Mouse (Mus musculus): ENCODE data around the gene Ifih1. TPM values are rescaled to one million over a fixed set of nuclear protein-coding genes. Genes with fewer than 3 reads are reported as not detected.

Ifih1 gene
- polyA plus RNA-seq, 1 experiment = 0.07 TPM

DNA sequence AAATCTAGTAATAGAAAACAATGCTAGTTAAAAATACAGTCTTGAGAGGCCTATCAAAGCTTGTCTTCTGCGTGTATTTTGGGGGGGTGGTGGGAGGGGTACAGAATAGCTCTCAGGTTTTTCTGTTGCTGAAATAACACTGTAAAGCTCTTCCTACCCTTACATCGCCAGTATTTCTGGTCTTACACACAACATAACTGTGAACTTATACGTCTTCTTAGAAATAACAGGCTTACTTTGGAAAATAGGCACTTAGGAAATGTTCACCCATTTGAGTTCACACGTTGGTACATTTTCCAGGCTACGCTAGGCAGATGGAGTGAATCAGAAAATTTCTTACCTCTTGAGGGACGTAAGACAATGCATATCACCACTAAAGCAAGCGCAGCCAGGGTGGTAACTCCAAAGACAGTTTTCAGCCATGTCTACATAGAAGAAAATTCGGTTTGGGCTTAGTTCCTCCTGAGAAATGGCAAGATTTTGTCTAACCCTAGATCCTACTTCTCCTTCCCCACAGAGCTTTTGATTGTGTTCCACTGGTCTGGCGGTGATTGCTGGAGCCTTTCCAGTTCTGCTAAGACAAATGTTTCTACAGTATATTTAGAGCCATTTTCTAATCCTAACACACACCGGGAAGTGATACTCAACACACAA, 72.8 kb downstream of the Ifih1 start:
- H3K79me2 ChIP-seq (ENCODE audit: control insufficient read depth, insufficient read depth) = no peaks in the 10 kb centered on the region
- TF ChIP-seq MYOD1 (IDR thresholded peaks at IDR 0.05; ENCODE audit: control insufficient read depth, insufficient read length, low read depth) = no peak
- TF ChIP-seq USF1 (IDR thresholded peaks at IDR 0.05; ENCODE audit: low read depth) = no peak
- no peak for TF ChIP-seq FOSL1 (IDR thresholded peaks at IDR 0.05; ENCODE audit: insufficient read depth, low read length, poor library complexity, severe bottlenecking)
- no peak overlapping the region for H3K4me3 ChIP-seq (ENCODE audit: insufficient read depth, poor library complexity, severe bottlenecking)
- no peaks in the 10 kb centered on the region for H3K79me3 ChIP-seq (ENCODE audit: low read depth)
- no peaks in the 10 kb centered on the region for H3K27me3 ChIP-seq (ENCODE audit: control insufficient read depth, insufficient read depth, insufficient read length)
- H3ac ChIP-seq (ENCODE audit: control insufficient read depth, insufficient read length, low read depth) = no peak overlapping the region
- no peaks in the 10 kb centered on the region for H3K36me3 ChIP-seq (ENCODE audit: control insufficient read depth, insufficient read depth)

DNA sequence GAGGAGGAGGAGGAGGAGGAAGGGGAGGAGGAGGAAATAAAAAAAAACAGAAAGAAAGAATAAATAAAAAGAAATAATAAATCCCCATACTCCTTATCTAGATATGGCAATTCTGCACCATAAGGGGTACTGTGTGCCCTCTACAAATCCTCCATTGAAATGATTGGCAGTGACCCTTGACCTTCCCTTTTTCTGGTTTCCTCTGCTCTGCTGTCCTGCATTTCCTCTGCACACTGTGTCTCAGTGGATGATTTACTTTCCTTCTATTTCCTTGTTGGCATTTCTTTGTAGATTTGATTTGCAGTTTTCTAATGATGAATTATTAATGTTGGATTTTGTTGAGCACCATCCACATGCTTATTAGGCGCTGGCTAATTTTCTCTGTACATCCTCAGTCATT, 81.4 kb downstream of the Ifih1 start:
- TF ChIP-seq USF1 (IDR thresholded peaks at IDR 0.05; ENCODE audit: low read depth) = no peak
- TF ChIP-seq MAX (IDR thresholded peaks at IDR 0.05) = no peak
- no peak for TF ChIP-seq MYOD1 (IDR thresholded peaks at IDR 0.05; ENCODE audit: control insufficient read depth, insufficient read length, low read depth)
- TF ChIP-seq CEBPB (IDR thresholded peaks at IDR 0.05; ENCODE audit: low read depth) = no peak
- TF ChIP-seq FOSL1 (IDR thresholded peaks at IDR 0.05; ENCODE audit: insufficient read depth, low read length, poor library complexity, severe bottlenecking) = no peak
- no peak for TF ChIP-seq CTCF (IDR thresholded peaks at IDR 0.05; ENCODE audit: control insufficient read depth, insufficient read depth, insufficient read length)
- TF ChIP-seq MYOG (IDR thresholded peaks at IDR 0.05; ENCODE audit: control insufficient read depth, extremely low read depth, insufficient read length) = no peak
- H3K79me2 ChIP-seq (ENCODE audit: control insufficient read depth, insufficient read depth) = no peaks in the 10 kb centered on the region
- no peaks in the 10 kb centered on the region for H3K79me3 ChIP-seq (ENCODE audit: low read depth)
- H3K36me3 ChIP-seq (ENCODE audit: control insufficient read depth, insufficient read depth) = no peaks in the 10 kb centered on the region
- H3ac ChIP-seq (ENCODE audit: control insufficient read depth, insufficient read length, low read depth) = no peak overlapping the region
- H3K4me3 ChIP-seq (ENCODE audit: insufficient read depth, poor library complexity, severe bottlenecking) = no peak overlapping the region
- H3K27me3 ChIP-seq (ENCODE audit: control insufficient read depth, insufficient read depth, insufficient read length) = no peaks in the 10 kb centered on the region

DNA sequence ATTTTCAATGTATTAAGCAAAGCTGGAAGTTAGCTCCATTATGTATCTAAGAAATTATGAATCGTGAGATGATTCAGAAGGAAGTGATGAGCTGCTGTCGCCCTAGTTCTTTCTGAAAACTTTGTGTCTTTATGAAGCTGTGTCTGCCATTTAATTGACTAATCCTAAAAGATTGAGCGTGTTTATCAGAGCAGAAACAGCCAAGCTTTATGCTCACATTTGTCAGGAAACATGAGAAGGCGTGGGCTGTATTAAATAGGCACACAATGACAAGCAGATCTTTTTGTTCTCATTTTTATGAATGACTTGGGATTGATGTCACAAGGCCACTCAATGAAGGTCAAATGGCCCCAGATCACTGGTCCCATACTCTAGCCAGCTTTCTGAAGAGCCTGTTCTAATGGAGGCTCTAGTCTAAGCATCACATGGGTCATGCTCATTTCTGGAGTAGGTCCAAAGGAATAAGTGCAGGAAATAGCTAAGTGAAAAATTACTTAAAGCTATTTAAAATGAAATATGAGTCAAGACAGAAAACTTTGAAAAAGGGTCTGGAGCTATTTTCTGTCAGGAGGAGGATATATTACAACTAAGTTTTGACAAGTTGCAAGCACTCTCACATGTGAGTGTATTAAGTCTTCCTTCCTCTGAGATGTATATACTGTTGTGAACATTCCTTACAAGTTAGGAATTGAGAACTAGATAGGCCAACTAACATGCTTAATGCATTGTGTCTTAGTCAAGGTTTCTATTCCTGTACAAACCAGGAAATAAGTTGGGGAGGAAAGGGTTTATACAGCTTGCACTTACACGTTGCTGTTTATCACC, 83.2 kb downstream of the Ifih1 start:
- no peaks in the 10 kb centered on the region for H3K36me3 ChIP-seq (ENCODE audit: control insufficient read depth, insufficient read depth)
- H3K27me3 ChIP-seq (ENCODE audit: control insufficient read depth, insufficient read depth, insufficient read length) = no peaks in the 10 kb centered on the region
- H3K79me2 ChIP-seq (ENCODE audit: control insufficient read depth, insufficient read depth) = no peaks in the 10 kb centered on the region
- TF ChIP-seq MYOG (IDR thresholded peaks at IDR 0.05; ENCODE audit: control insufficient read depth, extremely low read depth, insufficient read length) (no peak), MAX (IDR thresholded peaks at IDR 0.05) (no peak)
- H3K79me3 ChIP-seq (ENCODE audit: low read depth) = no peaks in the 10 kb centered on the region
- H3K4me3 ChIP-seq (ENCODE audit: insufficient read depth, poor library complexity, severe bottlenecking) = no peak overlapping the region
- no peak overlapping the region for H3ac ChIP-seq (ENCODE audit: control insufficient read depth, insufficient read length, low read depth)

DNA sequence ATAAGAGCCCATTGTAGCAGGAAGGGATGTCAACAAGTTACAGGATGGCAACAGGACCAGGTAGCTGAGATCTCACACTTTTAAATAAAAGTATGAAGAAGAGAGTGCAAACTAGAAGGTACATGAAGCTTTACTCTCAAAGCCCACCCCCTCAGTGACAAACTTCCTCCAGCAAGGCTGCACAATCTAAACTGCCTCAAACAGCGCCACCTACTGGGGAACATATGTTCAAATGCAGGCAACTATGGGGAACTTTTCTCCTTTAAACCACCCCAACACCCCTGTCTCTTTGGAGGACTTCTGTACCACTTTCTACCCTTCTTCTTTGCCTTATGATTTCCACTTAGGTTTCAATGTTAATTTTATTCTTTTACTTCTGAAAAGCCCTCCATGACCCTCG, 88.6 kb downstream of the Ifih1 start:
- H3K36me3 ChIP-seq (ENCODE audit: control insufficient read depth, insufficient read depth) = no peaks in the 10 kb centered on the region
- TF ChIP-seq MAX (IDR thresholded peaks at IDR 0.05) (no peak), MYOG (IDR thresholded peaks at IDR 0.05; ENCODE audit: control insufficient read depth, extremely low read depth, insufficient read length) (no peak), CEBPB (IDR thresholded peaks at IDR 0.05; ENCODE audit: low read depth) (no peak), FOSL1 (IDR thresholded peaks at IDR 0.05; ENCODE audit: insufficient read depth, low read length, poor library complexity, severe bottlenecking) (no peak), CTCF (IDR thresholded peaks at IDR 0.05; ENCODE audit: control insufficient read depth, insufficient read depth, insufficient read length) (no peak), USF1 (IDR thresholded peaks at IDR 0.05; ENCODE audit: low read depth) (no peak), MYOD1 (IDR thresholded peaks at IDR 0.05; ENCODE audit: control insufficient read depth, insufficient read length, low read depth) (no peak)
- H3ac ChIP-seq (ENCODE audit: control insufficient read depth, insufficient read length, low read depth) = no peak overlapping the region
- no peaks in the 10 kb centered on the region for H3K79me2 ChIP-seq (ENCODE audit: control insufficient read depth, insufficient read depth)
- H3K27me3 ChIP-seq (ENCODE audit: control insufficient read depth, insufficient read depth, insufficient read length) = no peaks in the 10 kb centered on the region
- H3K4me3 ChIP-seq (ENCODE audit: insufficient read depth, poor library complexity, severe bottlenecking) = no peak overlapping the region
- no peaks in the 10 kb centered on the region for H3K79me3 ChIP-seq (ENCODE audit: low read depth)

DNA sequence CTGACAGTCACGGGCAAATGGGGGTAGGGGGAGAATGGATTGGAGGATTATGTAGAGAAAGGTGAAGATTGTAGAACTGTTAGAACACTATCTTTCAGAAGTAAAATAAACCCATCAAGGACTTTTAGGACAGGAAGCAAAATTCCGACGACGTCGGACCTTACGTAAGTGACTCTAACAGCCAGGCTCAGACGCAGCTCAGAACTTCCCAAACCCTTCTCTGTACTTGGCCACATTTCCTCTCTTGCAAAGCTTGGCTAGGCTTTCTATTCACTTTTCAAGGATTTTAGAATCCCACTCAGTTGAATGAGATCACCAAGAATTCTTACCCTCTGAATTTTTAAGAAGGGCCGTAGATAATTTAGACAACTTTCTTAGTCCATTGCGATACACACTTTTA, 89.7 kb downstream of the Ifih1 start:
- no peak overlapping the region for H3K4me3 ChIP-seq (ENCODE audit: insufficient read depth, poor library complexity, severe bottlenecking)
- TF ChIP-seq CEBPB (IDR thresholded peaks at IDR 0.05; ENCODE audit: low read depth) (no peak), MAX (IDR thresholded peaks at IDR 0.05) (no peak)
- H3K79me2 ChIP-seq (ENCODE audit: control insufficient read depth, insufficient read depth) = no peaks in the 10 kb centered on the region
- no peaks in the 10 kb centered on the region for H3K36me3 ChIP-seq (ENCODE audit: control insufficient read depth, insufficient read depth)
- H3K27me3 ChIP-seq (ENCODE audit: control insufficient read depth, insufficient read depth, insufficient read length) = no peaks in the 10 kb centered on the region
- H3ac ChIP-seq (ENCODE audit: control insufficient read depth, insufficient read length, low read depth) = no peak overlapping the region
- no peaks in the 10 kb centered on the region for H3K79me3 ChIP-seq (ENCODE audit: low read depth)

DNA sequence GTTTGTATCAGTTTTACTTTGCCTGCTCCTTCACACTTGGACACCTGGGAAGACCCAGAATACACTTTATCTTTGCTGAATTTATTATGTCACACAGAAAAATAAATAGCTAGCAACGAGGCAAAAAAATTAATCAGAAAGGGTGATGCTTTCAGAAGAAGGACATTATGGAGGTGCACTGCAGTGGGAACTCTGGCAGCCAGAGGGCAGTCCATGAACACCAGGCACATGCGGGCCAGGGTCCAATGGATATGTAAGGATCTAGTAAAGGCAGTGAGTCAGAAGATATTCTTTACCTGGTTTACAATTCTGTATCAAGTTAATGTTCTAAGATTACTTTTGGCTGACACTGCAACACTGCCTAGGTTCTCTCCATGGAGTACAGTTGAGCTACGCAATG, 96.4 kb downstream of the Ifih1 start:
- Histone ChIP-seq H3K79me3 (ENCODE audit: low read depth) (no peaks in the 10 kb centered on the region), H3K79me2 (ENCODE audit: control insufficient read depth, insufficient read depth) (no peaks in the 10 kb centered on the region), H3ac (ENCODE audit: control insufficient read depth, insufficient read length, low read depth) (no peak overlapping the region), H3K27me3 (ENCODE audit: control insufficient read depth, insufficient read depth, insufficient read length) (no peaks in the 10 kb centered on the region), H3K4me3 (ENCODE audit: insufficient read depth, poor library complexity, severe bottlenecking) (no peak overlapping the region), H3K36me3 (ENCODE audit: control insufficient read depth, insufficient read depth) (no peaks in the 10 kb centered on the region)
- TF ChIP-seq MYOG (IDR thresholded peaks at IDR 0.05; ENCODE audit: control insufficient read depth, extremely low read depth, insufficient read length) = no peak
- TF ChIP-seq CEBPB (IDR thresholded peaks at IDR 0.05; ENCODE audit: low read depth) = no peak
- TF ChIP-seq CTCF (IDR thresholded peaks at IDR 0.05; ENCODE audit: control insufficient read depth, insufficient read depth, insufficient read length) = no peak
- no peak for TF ChIP-seq FOSL1 (IDR thresholded peaks at IDR 0.05; ENCODE audit: insufficient read depth, low read length, poor library complexity, severe bottlenecking)
- no peak for TF ChIP-seq MAX (IDR thresholded peaks at IDR 0.05)
- TF ChIP-seq USF1 (IDR thresholded peaks at IDR 0.05; ENCODE audit: low read depth) = no peak
- TF ChIP-seq MYOD1 (IDR thresholded peaks at IDR 0.05; ENCODE audit: control insufficient read depth, insufficient read length, low read depth) = no peak
